Mouse (Mus musculus): ENCODE measurements around the gene Dgke. TPM values are rescaled to one million over a fixed set of nuclear protein-coding genes. Genes with fewer than 3 reads are reported as not detected.
"Not testable (repeated sequence)": the region's sequence is repeated elsewhere in the genome, so short reads cannot be mapped to it uniquely, and the experiment has no call there.

The Dgke gene
- polyA plus RNA-seq (2016; fragmentation: Nextera tagmentation; extraction: Ambion mirVana), result 6.5 and 6.6 TPM in 2 replicates

- 100% methylated on average over 1 of the region's 1 CpGs for WGBS
- Histone ChIP-seq H3K9me3 (no peaks in the 10 kb centered on the region), H3K27me3 (no peaks in the 10 kb centered on the region), H3K4me1 (no peaks in the 10 kb centered on the region), H3K4me3 (no peak within 1 kb of the TSS), H3K27ac (no peak within 1 kb of the TSS), H3K9ac (no peak within 1 kb of the TSS), H3K36me3 (no peaks in the 10 kb centered on the region), H3K4me2 (replicated peaks) (no peak within 1 kb of the TSS)
- ATAC-seq (ENCODE audit: insufficient number of reproducible peaks, insufficient read depth, low FRiP score, low TSS enrichment), result no peak
Measured at GRCm38 (mm10) chr11:89066750-89067149, at the start of gene Dgke. Gene Dgke, minus strand, starts transcription at chr11:89066850.

- no peak overlapping the region for H3K4me2 ChIP-seq (replicated peaks)
- 33% methylated on average over 12 of the region's 12 CpGs for WGBS
- 0 out of 2 replicates have a peak, but pooled peaks cover under 1% of the 10 kb centered on the region for H3K27me3 ChIP-seq
- no peak overlapping the region for H3K27ac ChIP-seq
- no peak for ATAC-seq (ENCODE audit: insufficient number of reproducible peaks, insufficient read depth, low FRiP score, low TSS enrichment)
- H3K9ac ChIP-seq, result no peak overlapping the region
- H3K9me3 ChIP-seq, result no peaks in the 10 kb centered on the region
- H3K36me3 ChIP-seq, result no peaks in the 10 kb centered on the region
- no peaks in the 10 kb centered on the region for H3K4me1 ChIP-seq
- no peak overlapping the region for H3K4me3 ChIP-seq
Measured at GRCm38 (mm10) chr11:89107180-89107807, 40.6 kb upstream of the Dgke start.

- H3K4me1 ChIP-seq, result no peaks in the 10 kb centered on the region
- ATAC-seq (ENCODE audit: insufficient number of reproducible peaks, insufficient read depth, low FRiP score, low TSS enrichment), result no peak
- WGBS, result 89% methylated on average over 11 of the region's 11 CpGs
Measured at GRCm38 (mm10) chr11:89105823-89106222, 39.2 kb upstream of the Dgke start.

GRCm38 (mm10) chr11:89105211-89105610 is 38.6 kb upstream of the Dgke start:
- ATAC-seq (ENCODE audit: insufficient number of reproducible peaks, insufficient read depth, low FRiP score, low TSS enrichment), result no peak
- no peaks in the 10 kb centered on the region for H3K9me3 ChIP-seq
- WGBS, result 91% methylated on average over 8 of the region's 8 CpGs
- H3K27me3 ChIP-seq, result 0 out of 2 replicates have a peak, but pooled peaks cover 4% of the 10 kb centered on the region
- H3K27ac ChIP-seq, result no peak overlapping the region
- H3K4me3 ChIP-seq, result no peak overlapping the region
- no peaks in the 10 kb centered on the region for H3K36me3 ChIP-seq
- no peak overlapping the region for H3K4me2 ChIP-seq (replicated peaks)
- no peak overlapping the region for H3K9ac ChIP-seq
- 0 out of 2 replicates have a peak, but pooled peaks cover 2% of the 10 kb centered on the region for H3K4me1 ChIP-seq

More at GRCm38 (mm10) chr11:89105823-89106222, 39.2 kb upstream of the Dgke start:
- H3K9me3 ChIP-seq, result no peaks in the 10 kb centered on the region
- 0 out of 2 replicates have a peak, but pooled peaks cover 4% of the 10 kb centered on the region for H3K27me3 ChIP-seq
- H3K9ac ChIP-seq, result no peak overlapping the region
- H3K36me3 ChIP-seq, result no peaks in the 10 kb centered on the region
- H3K27ac ChIP-seq, result no peak overlapping the region
- no peak overlapping the region for H3K4me2 ChIP-seq (replicated peaks)
- no peak overlapping the region for H3K4me3 ChIP-seq

GRCm38 (mm10) chr11:89103166-89103565 is 36.5 kb upstream of the Dgke start:
- Histone ChIP-seq H3K4me1 (0 out of 2 replicates have a peak, but pooled peaks cover 2% of the 10 kb centered on the region), H3K36me3 (no peaks in the 10 kb centered on the region), H3K27ac (no peak overlapping the region), H3K4me3 (no peak overlapping the region), H3K27me3 (0 out of 2 replicates have a peak, but pooled peaks cover 4% of the 10 kb centered on the region), H3K9me3 (no peaks in the 10 kb centered on the region), H3K9ac (no peak overlapping the region), H3K4me2 (replicated peaks) (no peak overlapping the region)
- 87% methylated on average over 14 of the region's 14 CpGs for WGBS
- ATAC-seq (ENCODE audit: insufficient number of reproducible peaks, insufficient read depth, low FRiP score, low TSS enrichment), result no peak

GRCm38 (mm10) chr11:89100826-89101321 is 34.2 kb upstream of the Dgke start:
- peak overlapping the region; percentile 41 for H3K4me2 ChIP-seq (replicated peaks)
- 0 out of 2 replicates have a peak, but pooled peaks cover 4% of the 10 kb centered on the region for H3K27me3 ChIP-seq
- ATAC-seq (ENCODE audit: insufficient number of reproducible peaks, insufficient read depth, low FRiP score, low TSS enrichment), result no peak
- 34% methylated on average over 17 of the region's 17 CpGs for WGBS
- H3K9me3 ChIP-seq, result no peaks in the 10 kb centered on the region
- H3K27ac ChIP-seq, result no peak overlapping the region
- no peaks in the 10 kb centered on the region for H3K36me3 ChIP-seq
- 0 out of 2 replicates have a peak, but pooled peaks cover 2% of the 10 kb centered on the region for H3K4me1 ChIP-seq
- H3K9ac ChIP-seq, result 0 out of 2 replicates have a peak overlapping the region, but pooled peaks have one; percentile 2
- H3K4me3 ChIP-seq, result peak overlapping the region; percentile 19

GRCm38 (mm10) chr11:89100403-89100802 is 33.8 kb upstream of the Dgke start:
- H3K9me3 ChIP-seq, result no peaks in the 10 kb centered on the region
- H3K4me3 ChIP-seq, result peak overlapping the region; percentile 19; the same call in 1 of the 2 replicates
- H3K4me2 ChIP-seq (replicated peaks), result peak overlapping the region; percentile 41
- peak; percentile 79; the same call in 1 of the 2 replicates for ATAC-seq (ENCODE audit: insufficient number of reproducible peaks, insufficient read depth, low FRiP score, low TSS enrichment)
- no peak overlapping the region for H3K9ac ChIP-seq
- 0 out of 2 replicates have a peak, but pooled peaks cover 2% of the 10 kb centered on the region for H3K4me1 ChIP-seq
- 0 out of 2 replicates have a peak, but pooled peaks cover 4% of the 10 kb centered on the region for H3K27me3 ChIP-seq
- H3K27ac ChIP-seq, result no peak overlapping the region
- H3K36me3 ChIP-seq, result no peaks in the 10 kb centered on the region
- WGBS, result 1% methylated on average over 9 of the region's 9 CpGs

GRCm38 (mm10) chr11:89098930-89099329 is 32.3 kb upstream of the Dgke start:
- no peak overlapping the region for H3K4me2 ChIP-seq (replicated peaks)
- no peak overlapping the region for H3K4me3 ChIP-seq
- H3K9ac ChIP-seq, result no peak overlapping the region
- 0 out of 2 replicates have a peak, but pooled peaks cover 2% of the 10 kb centered on the region for H3K4me1 ChIP-seq
- WGBS, result 59% methylated on average over 6 of the region's 6 CpGs
- no peaks in the 10 kb centered on the region for H3K9me3 ChIP-seq
- no peaks in the 10 kb centered on the region for H3K36me3 ChIP-seq
- H3K27ac ChIP-seq, result no peak overlapping the region
- H3K27me3 ChIP-seq, result 0 out of 2 replicates have a peak, but pooled peaks cover 4% of the 10 kb centered on the region
- ATAC-seq (ENCODE audit: insufficient number of reproducible peaks, insufficient read depth, low FRiP score, low TSS enrichment), result no peak

- H3K27me3 ChIP-seq, result 0 out of 2 replicates have a peak, but pooled peaks cover 4% of the 10 kb centered on the region
- 78% methylated on average over 17 of the region's 17 CpGs for WGBS
- ATAC-seq (ENCODE audit: insufficient number of reproducible peaks, insufficient read depth, low FRiP score, low TSS enrichment), result no peak
- no peaks in the 10 kb centered on the region for H3K9me3 ChIP-seq
- H3K27ac ChIP-seq, result no peak overlapping the region
- no peak overlapping the region for H3K4me3 ChIP-seq
- no peak overlapping the region for H3K9ac ChIP-seq
- 0 out of 2 replicates have a peak, but pooled peaks cover 2% of the 10 kb centered on the region for H3K4me1 ChIP-seq
- H3K4me2 ChIP-seq (replicated peaks), result no peak overlapping the region
- H3K36me3 ChIP-seq, result no peaks in the 10 kb centered on the region
Measured at GRCm38 (mm10) chr11:89098083-89098835, 31.6 kb upstream of the Dgke start.

GRCm38 (mm10) chr11:89097292-89097691 is 30.6 kb upstream of the Dgke start:
- not testable (repeated sequence) for H3K9ac ChIP-seq; H3K36me3 ChIP-seq; H3K9me3 ChIP-seq; H3K27me3 ChIP-seq; ATAC-seq (ENCODE audit: insufficient number of reproducible peaks, insufficient read depth, low FRiP score, low TSS enrichment); H3K27ac ChIP-seq; H3K4me2 ChIP-seq (replicated peaks); H3K4me3 ChIP-seq; H3K4me1 ChIP-seq
- WGBS, result 88% methylated on average over 10 of the region's 10 CpGs

- no peak for ATAC-seq (ENCODE audit: insufficient number of reproducible peaks, insufficient read depth, low FRiP score, low TSS enrichment)
- H3K4me3 ChIP-seq, result no peak overlapping the region
- WGBS, result 65% methylated on average over 3 of the region's 3 CpGs
Measured at GRCm38 (mm10) chr11:89095306-89095705, 28.7 kb upstream of the Dgke start.

More at GRCm38 (mm10) chr11:89095306-89095705, 28.7 kb upstream of the Dgke start:
- H3K27me3 ChIP-seq, result no peaks in the 10 kb centered on the region
- H3K4me1 ChIP-seq, result 0 out of 2 replicates have a peak, but pooled peaks cover under 1% of the 10 kb centered on the region
- H3K9me3 ChIP-seq, result no peaks in the 10 kb centered on the region
- no peak overlapping the region for H3K9ac ChIP-seq
- H3K4me2 ChIP-seq (replicated peaks), result no peak overlapping the region
- no peak overlapping the region for H3K27ac ChIP-seq
- no peaks in the 10 kb centered on the region for H3K36me3 ChIP-seq

All from embryonic facial prominence, embryonic 12.5 days (tissue).